Mouse (Mus musculus) heart, postnatal 0 days (tissue): ENCODE results near the gene a.

Experiments used
- CTCF ChIP-seq: IDR thresholded peaks from 2 replicates; pipeline ENCODE4 v1.5.1; 2016; ENCODE audit warnings: antibody characterized with exemption, control low read depth, low read depth
- EP300 ChIP-seq: IDR thresholded peaks from 2 replicates; pipeline ENCODE4 v1.6.1; 2016; ENCODE audit warnings: antibody characterized with exemption, low read depth

- no peak for TF ChIP-seq CTCF
- no peak for TF ChIP-seq EP300
Measured at GRCm38 (mm10) chr2:154834149-154834865, 43.1 kb downstream of the a start.
